Mouse (Mus musculus) limb, embryonic 13.5 days (tissue): ENCODE measurements around the gene Olfr1413. TPM values are rescaled to one million over a fixed set of nuclear protein-coding genes. Genes with fewer than 3 reads are reported as not detected.

Experiments used
- ATAC-seq: fragments of 200-750 bp; cut with Nextera tagmentation; 2 replicates; pipeline ENCODE4 v1.8.0; 2017; ENCODE audit warnings: low read depth, moderate number of reproducible peaks, moderate TSS enrichment; ENCODE audit not compliant: low FRiP score
- H3K27ac ChIP-seq: fragments of 300-500 bp; sonication (generic); 2 replicates; pipeline ENCODE4 v1.5.1; 2015; ENCODE audit warnings: inconsistent platforms, mild to moderate bottlenecking, moderate library complexity
- H3K27me3 ChIP-seq: fragments of 300-500 bp; sonication (generic); 2 replicates; pipeline ENCODE4 v1.6.1; 2015; ENCODE audit warnings: mild to moderate bottlenecking, inconsistent platforms
- H3K36me3 ChIP-seq: fragments of 300-500 bp; sonication (generic); 2 replicates; pipeline ENCODE4 v1.6.1; 2015; ENCODE audit warnings: inconsistent platforms, mild to moderate bottlenecking, moderate library complexity
- H3K4me1 ChIP-seq: fragments of 300-500 bp; sonication (generic); 2 replicates; pipeline ENCODE4 v1.6.1; 2015; ENCODE audit warnings: inconsistent platforms
- H3K4me2 ChIP-seq: fragments of 300-500 bp; sonication (generic); replicated peaks from 2 replicates; pipeline ENCODE4 v1.6.1; 2015; ENCODE audit warnings: inconsistent platforms, mild to moderate bottlenecking, moderate library complexity
- H3K4me3 ChIP-seq: fragments of 300-500 bp; sonication (generic); 2 replicates; pipeline ENCODE4 v1.5.1; 2015; ENCODE audit warnings: moderate library complexity, mild to moderate bottlenecking, inconsistent platforms
- H3K9ac ChIP-seq: fragments of 300-500 bp; sonication (generic); 2 replicates; pipeline ENCODE4 v1.6.1; 2015; ENCODE audit warnings: mild to moderate bottlenecking, inconsistent platforms
- H3K9me3 ChIP-seq: fragments of 300-500 bp; sonication (generic); 2 replicates; pipeline ENCODE4 v1.6.1; 2016; ENCODE audit warnings: inconsistent platforms
- WGBS: fragments of 180-500 bp; shearing (Covaris S2); methylation state at CpG from one replicate; pipeline ENCODE4 v1.1.7; 2015; 5-methylcytosine and 5-hydroxymethylcytosine counted together
- polyA plus RNA-seq: library from polyadenylated mRNA; unstranded; fragments of >200 nt; fragmentation: Nextera tagmentation; extraction: Ambion mirVana; gene quantifications from 2 replicates; pipeline ENCODE4 v1.2.1, GENCODE M21; 2015

The Olfr1413 gene
- not detected in 2 replicates for polyA plus RNA-seq

- H3K27me3 ChIP-seq, result no peaks in the 10 kb centered on the region; the same call in 1 of the 2 replicates
- no peaks in the 10 kb centered on the region for H3K9me3 ChIP-seq
- no peak within 1 kb of the TSS for H3K4me2 ChIP-seq
- WGBS, result 75% methylated on average over 3 of the region's 3 CpGs
- no peak within 1 kb of the TSS for H3K27ac ChIP-seq
- no peaks in the 10 kb centered on the region for H3K36me3 ChIP-seq
- H3K4me3 ChIP-seq, result no peak within 1 kb of the TSS
- ATAC-seq, result no peak
- H3K9ac ChIP-seq, result no peak within 1 kb of the TSS
- H3K4me1 ChIP-seq, result no peaks in the 10 kb centered on the region
Measured at GRCm38 (mm10) chr1:92571022-92571421, at the start of gene Olfr1413. TSS of gene Olfr1413 (plus strand) at chr1:92571322.

DNA sequence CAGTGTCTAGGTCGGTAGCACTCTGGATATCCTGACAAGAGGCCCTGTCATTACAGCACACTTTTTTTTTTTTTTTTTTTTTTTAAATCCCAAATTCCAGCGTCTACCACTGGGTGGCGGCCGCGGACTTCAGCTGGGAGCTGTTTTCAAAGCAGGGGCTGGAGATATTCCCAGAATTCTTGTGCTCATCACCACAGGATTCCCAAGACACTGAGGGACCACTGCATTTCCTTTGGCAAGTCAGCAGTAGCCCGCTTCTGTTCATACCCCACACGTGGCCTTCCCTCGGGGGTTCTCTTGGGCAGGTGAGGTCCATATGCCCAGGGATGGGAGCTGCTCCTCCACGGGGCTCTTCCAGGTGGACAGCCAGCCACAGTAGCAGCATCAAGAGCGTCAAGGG, 49.7 kb upstream of the Olfr1413 start:
- Histone ChIP-seq H3K4me2 (no peak overlapping the region), H3K9me3 (no peaks in the 10 kb centered on the region), H3K27me3 (0 out of 2 replicates have a peak, but pooled peaks cover 8% of the 10 kb centered on the region), H3K36me3 (no peaks in the 10 kb centered on the region), H3K4me1 (no peaks in the 10 kb centered on the region), H3K27ac (no peak overlapping the region), H3K9ac (no peak overlapping the region), H3K4me3 (no peak overlapping the region)
- 20% methylated on average over 10 of the region's 10 CpGs for WGBS
- ATAC-seq, result no peak

- no peak for ATAC-seq
- Histone ChIP-seq H3K4me2 (no peak overlapping the region), H3K9ac (no peak overlapping the region), H3K4me3 (no peak overlapping the region), H3K9me3 (no peaks in the 10 kb centered on the region), H3K36me3 (no peaks in the 10 kb centered on the region), H3K4me1 (no peaks in the 10 kb centered on the region), H3K27me3 (0 out of 2 replicates have a peak, but pooled peaks cover 4% of the 10 kb centered on the region), H3K27ac (no peak overlapping the region)
- 82% methylated on average over 3 of the region's 3 CpGs for WGBS
Measured at GRCm38 (mm10) chr1:92523764-92524163, 47.4 kb upstream of the Olfr1413 start.

- H3K4me3 ChIP-seq, result no peak overlapping the region
- no peak overlapping the region for H3K9ac ChIP-seq
Measured at GRCm38 (mm10) chr1:92536972-92537371, 34.1 kb upstream of the Olfr1413 start.

DNA sequence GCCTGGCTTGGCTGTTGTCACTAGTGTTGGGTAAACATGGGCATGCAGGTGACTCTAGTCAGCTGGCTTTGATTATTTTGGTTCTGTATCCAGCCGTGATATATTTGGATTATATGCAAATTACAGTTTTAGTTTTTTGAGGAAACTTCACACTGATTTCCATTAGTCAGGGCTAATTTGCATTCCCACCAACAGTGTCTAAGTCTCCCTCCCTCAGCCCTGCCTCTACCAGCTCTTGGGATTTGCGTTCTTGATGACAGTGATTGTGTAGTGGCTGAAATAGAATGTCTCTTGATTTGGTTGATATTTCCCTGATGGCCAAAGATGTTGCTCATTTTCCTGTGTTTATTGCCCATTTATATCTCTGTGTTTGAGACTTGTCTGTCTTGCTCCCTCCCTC, 32.1 kb upstream of the Olfr1413 start:
- no peaks in the 10 kb centered on the region for H3K4me1 ChIP-seq
- H3K4me2 ChIP-seq, result no peak overlapping the region
- H3K9ac ChIP-seq, result no peak overlapping the region
- no peak overlapping the region for H3K4me3 ChIP-seq
- H3K9me3 ChIP-seq, result no peaks in the 10 kb centered on the region
- no peak for ATAC-seq
- H3K36me3 ChIP-seq, result no peaks in the 10 kb centered on the region
- no peak overlapping the region for H3K27ac ChIP-seq
- H3K27me3 ChIP-seq, result no peaks in the 10 kb centered on the region
- 35% methylated on average over 2 of the region's 2 CpGs for WGBS

More at GRCm38 (mm10) chr1:92536972-92537371, 34.1 kb upstream of the Olfr1413 start:
- H3K4me2 ChIP-seq, result no peak overlapping the region
- no peaks in the 10 kb centered on the region for H3K36me3 ChIP-seq
- no peaks in the 10 kb centered on the region for H3K9me3 ChIP-seq
- ATAC-seq, result no peak
- no peaks in the 10 kb centered on the region for H3K27me3 ChIP-seq
- H3K27ac ChIP-seq, result no peak overlapping the region
- no peaks in the 10 kb centered on the region for H3K4me1 ChIP-seq
- 38% methylated on average over 5 of the region's 5 CpGs for WGBS

DNA sequence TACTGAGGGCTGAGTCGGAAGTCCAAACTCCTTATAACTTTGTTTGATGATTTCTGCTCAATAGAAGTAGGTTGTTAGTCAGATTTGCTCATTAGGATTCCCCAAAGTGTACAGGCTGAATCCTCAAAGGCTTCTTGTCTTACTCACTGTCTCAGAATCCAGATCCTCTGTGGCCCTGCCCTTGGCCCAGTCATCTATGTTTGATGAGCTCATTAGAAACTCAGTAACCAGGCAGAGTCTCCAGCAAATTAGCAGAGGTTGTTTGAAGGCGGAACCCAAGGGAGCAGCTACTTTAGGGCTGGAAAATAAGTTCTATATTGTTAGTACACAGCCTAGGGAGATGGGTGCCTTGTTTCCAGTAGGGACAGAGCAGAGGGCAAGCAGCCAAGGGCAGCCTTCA, 25.2 kb upstream of the Olfr1413 start:
- Histone ChIP-seq H3K4me2 (no peak overlapping the region), H3K4me3 (no peak overlapping the region), H3K9ac (no peak overlapping the region), H3K27me3 (peaks cover 3% of the 10 kb centered on the region; the same call in 1 of the 2 replicates), H3K9me3 (no peaks in the 10 kb centered on the region), H3K4me1 (no peaks in the 10 kb centered on the region), H3K27ac (no peak overlapping the region), H3K36me3 (no peaks in the 10 kb centered on the region)
- no peak for ATAC-seq
- 80% methylated on average over 2 of the region's 2 CpGs for WGBS

DNA sequence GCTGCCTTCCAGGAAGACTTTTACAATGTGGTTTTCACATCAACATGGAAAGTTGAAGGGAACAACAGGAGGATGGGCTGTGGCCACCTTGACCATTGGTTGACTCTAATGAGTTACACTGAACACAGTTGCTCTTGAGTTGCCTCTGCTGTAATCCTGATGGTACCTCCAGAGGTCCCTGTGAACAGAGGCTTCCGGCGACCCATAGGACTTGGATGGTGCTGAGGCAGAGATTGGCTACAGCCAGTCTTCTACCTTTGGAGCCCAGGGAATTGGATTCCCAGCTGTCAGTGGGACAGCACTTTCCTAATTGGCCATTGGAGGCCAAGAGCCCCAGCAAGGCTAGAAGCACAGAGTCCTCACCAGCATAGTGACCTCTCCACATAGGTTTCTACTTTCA, 14.4 kb downstream of the Olfr1413 start, which contains the start of gene Olfr1412:
TSS of gene Olfr1412 (plus strand) at position 301 of the 400 bp plus-strand sequence.
- Histone ChIP-seq H3K9me3 (no peaks in the 10 kb centered on the region), H3K4me3 (no peak within 1 kb of the TSS), H3K4me1 (no peaks in the 10 kb centered on the region), H3K27ac (no peak within 1 kb of the TSS), H3K27me3 (no peaks in the 10 kb centered on the region), H3K4me2 (no peak within 1 kb of the TSS), H3K9ac (no peak within 1 kb of the TSS), H3K36me3 (no peaks in the 10 kb centered on the region)
- 76% methylated on average over 2 of the region's 2 CpGs for WGBS
- ATAC-seq, result no peak

DNA sequence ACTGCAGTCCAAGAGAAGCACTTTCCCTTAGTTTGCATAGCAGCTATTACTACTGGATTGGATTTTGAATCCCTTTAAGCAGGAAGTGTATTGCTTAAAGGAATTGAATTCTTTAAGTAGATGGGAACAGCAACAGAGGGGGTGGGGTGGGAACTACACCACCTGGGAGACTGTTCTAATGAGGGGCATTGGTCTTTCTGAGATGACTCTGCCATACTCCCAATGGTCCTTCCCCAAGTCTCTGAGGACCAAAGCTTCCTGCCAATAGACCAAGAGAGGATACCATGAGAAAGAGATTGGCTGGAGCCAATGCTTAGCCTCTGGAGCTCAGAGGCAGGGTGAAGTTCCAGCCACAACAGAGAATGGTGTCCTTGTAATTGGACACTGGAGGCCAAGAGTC, 23.0 kb downstream of the Olfr1413 start, which contains the start of gene Olfr1411:
TSS of gene Olfr1411 (plus strand) at position 301 of the 400 bp plus-strand sequence.
- no peaks in the 10 kb centered on the region for H3K4me1 ChIP-seq
- H3K27ac ChIP-seq, result no peak within 1 kb of the TSS
- no peaks in the 10 kb centered on the region for H3K36me3 ChIP-seq
- no peak for ATAC-seq
- H3K4me3 ChIP-seq, result no peak within 1 kb of the TSS
- H3K4me2 ChIP-seq, result no peak within 1 kb of the TSS
- H3K27me3 ChIP-seq, result no peaks in the 10 kb centered on the region
- H3K9ac ChIP-seq, result no peak within 1 kb of the TSS
- no peaks in the 10 kb centered on the region for H3K9me3 ChIP-seq

GRCm38 (mm10) chr1:92596019-92596418, 24.9 kb downstream of the Olfr1413 start:
- no peaks in the 10 kb centered on the region for H3K27me3 ChIP-seq
- no peaks in the 10 kb centered on the region for H3K36me3 ChIP-seq
- 82% methylated on average over 3 of the region's 3 CpGs for WGBS
- H3K4me1 ChIP-seq, result no peaks in the 10 kb centered on the region
- ATAC-seq, result no peak
- no peak overlapping the region for H3K4me2 ChIP-seq
- no peaks in the 10 kb centered on the region for H3K9me3 ChIP-seq
- no peak overlapping the region for H3K9ac ChIP-seq
- no peak overlapping the region for H3K4me3 ChIP-seq
- no peak overlapping the region for H3K27ac ChIP-seq

GRCm38 (mm10) chr1:92605482-92605881, 34.4 kb downstream of the Olfr1413 start, which contains the start of gene Olfr1410:
TSS of gene Olfr1410 (plus strand) at chr1:92605782.
- H3K27ac ChIP-seq, result no peak within 1 kb of the TSS

GRCm38 (mm10) chr1:92607711-92608110, 36.6 kb downstream of the Olfr1413 start:
- ATAC-seq, result no peak
- Histone ChIP-seq H3K36me3 (no peaks in the 10 kb centered on the region), H3K4me1 (no peaks in the 10 kb centered on the region), H3K4me3 (no peak overlapping the region), H3K9me3 (no peaks in the 10 kb centered on the region), H3K27ac (no peak overlapping the region), H3K4me2 (no peak overlapping the region), H3K27me3 (peaks cover 6% of the 10 kb centered on the region), H3K9ac (no peak overlapping the region)
- WGBS, result 78% methylated on average over 4 of the region's 4 CpGs

More at GRCm38 (mm10) chr1:92605482-92605881, 34.4 kb downstream of the Olfr1413 start, which contains the start of gene Olfr1410:
- Histone ChIP-seq H3K4me2 (no peak within 1 kb of the TSS), H3K27me3 (peaks cover 2% of the 10 kb centered on the region; the same call in 1 of the 2 replicates), H3K9ac (no peak within 1 kb of the TSS), H3K36me3 (no peaks in the 10 kb centered on the region), H3K9me3 (no peaks in the 10 kb centered on the region), H3K4me3 (no peak within 1 kb of the TSS), H3K4me1 (no peaks in the 10 kb centered on the region)
- 100% methylated on average over 1 of the region's 1 CpGs for WGBS
- ATAC-seq, result no peak

DNA sequence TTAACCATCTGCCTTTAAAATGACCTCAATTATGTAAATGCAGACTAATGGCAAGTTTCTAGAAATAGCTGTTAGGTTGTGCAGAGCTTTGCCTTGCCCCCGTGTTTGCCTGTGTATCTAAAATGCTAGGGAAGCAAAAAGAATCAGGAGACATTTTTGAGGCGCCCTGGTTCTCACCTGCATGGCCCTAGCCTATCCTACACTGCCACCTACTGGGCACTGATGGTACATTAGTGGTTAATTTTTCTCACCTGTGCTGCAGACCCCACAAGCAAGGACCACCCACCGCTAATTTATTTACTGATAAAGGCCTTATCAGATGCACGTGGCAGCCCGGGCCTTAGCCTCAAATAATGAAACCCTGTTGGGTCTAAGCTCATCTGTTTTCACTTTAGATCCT, 39.9 kb downstream of the Olfr1413 start:
- no peaks in the 10 kb centered on the region for H3K4me1 ChIP-seq
- H3K9ac ChIP-seq, result no peak overlapping the region
- H3K9me3 ChIP-seq, result no peaks in the 10 kb centered on the region
- ATAC-seq, result no peak
- H3K27ac ChIP-seq, result no peak overlapping the region
- no peak overlapping the region for H3K4me3 ChIP-seq
- H3K36me3 ChIP-seq, result no peaks in the 10 kb centered on the region
- H3K27me3 ChIP-seq, result peaks cover 6% of the 10 kb centered on the region
- no peak overlapping the region for H3K4me2 ChIP-seq
- 5% methylated on average over 5 of the region's 5 CpGs for WGBS

- ATAC-seq, result no peak
- peaks cover 4% of the 10 kb centered on the region for H3K27me3 ChIP-seq
- no peaks in the 10 kb centered on the region for H3K9me3 ChIP-seq
- no peak overlapping the region for H3K4me3 ChIP-seq
- no peak overlapping the region for H3K27ac ChIP-seq
- WGBS, result 47% methylated on average over 4 of the region's 4 CpGs
- no peak overlapping the region for H3K9ac ChIP-seq
- H3K4me1 ChIP-seq, result no peaks in the 10 kb centered on the region
- H3K4me2 ChIP-seq, result no peak overlapping the region
- no peaks in the 10 kb centered on the region for H3K36me3 ChIP-seq
Measured at GRCm38 (mm10) chr1:92613175-92613574, 42.1 kb downstream of the Olfr1413 start.
